Mouse (Mus musculus) spleen, adult 18-20 months (tissue): ENCODE data around the gene Zbtb16.

Source experiments
- DNase-seq, 2 experiments: peaks; one replicate each; pipeline ENCODE4 v3.0.0; 2022; ENCODE audit warnings: mixed read lengths in 2 of 2

Zbtb16 gene

DNA sequence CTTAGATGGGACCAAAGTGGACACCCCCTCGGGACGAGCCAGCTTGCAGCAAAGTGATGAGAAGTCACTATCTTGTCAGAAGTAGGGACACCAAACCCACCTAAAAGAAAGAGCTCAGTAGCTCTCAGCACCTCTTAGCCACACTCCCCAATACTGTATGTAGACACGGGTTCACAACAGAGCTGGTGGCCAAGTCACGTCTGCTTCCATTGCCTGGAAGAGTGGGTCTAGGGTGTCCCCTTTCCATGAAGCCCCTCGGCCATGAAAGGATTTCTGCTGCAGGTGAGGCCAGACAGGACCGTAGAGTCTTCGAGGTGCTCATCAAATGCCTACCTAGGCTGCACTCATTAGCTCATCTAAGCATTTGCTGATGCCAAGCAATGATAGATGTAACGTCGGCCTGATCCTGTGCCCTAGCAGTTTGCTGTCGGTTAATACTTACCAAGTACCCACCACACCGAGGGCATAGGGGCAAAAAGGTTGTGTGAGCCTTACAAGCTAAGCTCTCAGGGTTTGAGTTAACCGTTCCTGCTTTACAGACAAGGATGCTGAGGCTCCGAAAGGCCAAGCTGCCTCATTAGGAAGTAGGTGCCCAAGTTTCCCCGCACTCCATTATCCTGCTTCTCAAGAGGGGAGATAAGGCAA, 94.5 kb downstream of the Zbtb16 start:
- DNase-seq = no peak

DNA sequence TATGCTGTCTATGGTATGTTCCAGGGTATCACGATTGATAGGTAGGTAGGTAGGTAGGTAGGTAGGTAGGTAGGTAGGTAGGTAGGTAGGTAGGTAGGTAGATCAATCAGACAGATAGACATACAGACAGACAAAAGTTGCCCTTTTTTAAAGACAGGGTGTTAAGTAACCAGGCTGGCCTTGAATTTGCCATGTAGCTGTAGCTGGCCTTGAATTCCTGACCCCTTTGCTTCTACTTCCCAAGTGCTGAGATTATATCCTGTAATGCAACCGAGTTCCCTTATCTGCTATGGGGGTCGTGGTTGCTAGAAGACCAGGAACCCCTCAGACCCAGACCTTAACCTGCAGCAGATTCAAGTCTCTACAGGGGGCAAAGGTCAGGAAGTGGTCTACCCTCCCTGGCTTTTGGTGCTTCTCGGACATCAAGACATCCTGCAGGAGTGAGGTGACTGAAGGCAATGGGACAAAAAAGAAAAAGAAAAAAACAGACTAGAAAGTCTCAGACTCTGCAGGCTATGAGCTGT, 95.2 kb downstream of the Zbtb16 start:
- DNase-seq = no peak

DNA sequence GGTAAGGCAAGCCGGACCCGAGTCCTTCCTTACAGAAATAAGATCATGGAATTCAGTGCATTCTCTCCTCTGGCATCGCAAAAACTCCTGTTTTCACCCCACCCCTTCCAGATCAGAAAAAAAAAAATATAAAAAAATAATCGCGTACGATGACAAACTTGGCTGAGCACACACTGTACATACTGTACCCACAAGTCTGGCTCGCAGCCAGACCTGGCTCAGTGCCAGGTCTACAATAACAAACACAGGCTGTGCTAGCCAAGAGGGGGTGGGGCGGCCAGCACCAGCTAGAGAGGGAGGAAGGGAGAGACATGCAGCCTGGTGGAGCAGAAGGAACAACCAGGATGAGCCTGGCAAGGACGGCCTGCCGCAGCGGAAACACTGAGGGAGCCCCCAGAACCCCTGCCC, 95.9 kb downstream of the Zbtb16 start:
- peak; percentile 62 to 67 for DNase-seq

DNA sequence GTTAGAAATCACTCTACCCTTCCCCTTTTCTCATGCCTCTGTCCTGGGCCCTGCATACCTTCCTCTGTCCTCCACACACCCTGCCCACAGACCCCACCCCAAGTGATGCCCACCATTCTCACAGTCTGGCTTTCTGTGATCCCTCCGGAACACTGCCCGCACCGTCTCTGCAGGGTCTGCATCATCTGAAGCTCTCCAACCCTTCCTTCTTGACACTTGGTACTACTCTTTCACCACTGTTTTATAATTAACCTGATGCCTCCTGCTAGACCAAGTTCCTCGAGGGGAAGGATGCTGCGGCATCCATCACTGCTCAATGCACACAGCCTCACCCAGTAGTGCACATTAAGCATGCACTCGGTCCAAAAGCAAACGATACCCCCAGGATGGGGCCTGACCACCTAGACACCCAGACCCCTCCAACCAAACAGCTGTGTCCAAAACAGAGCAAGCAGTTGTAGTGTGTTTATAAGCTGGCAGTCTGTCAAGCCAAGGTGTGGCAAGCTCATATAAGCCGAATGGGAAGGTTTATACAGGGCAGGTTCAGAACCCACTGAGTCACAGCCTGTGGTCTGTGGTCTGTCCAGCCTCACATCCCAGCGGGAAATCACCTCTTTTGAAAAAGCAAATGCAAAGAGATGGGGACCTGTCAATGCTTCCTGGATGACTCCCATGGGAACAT, 97.1 kb downstream of the Zbtb16 start:
- DNase-seq = no peak

DNA sequence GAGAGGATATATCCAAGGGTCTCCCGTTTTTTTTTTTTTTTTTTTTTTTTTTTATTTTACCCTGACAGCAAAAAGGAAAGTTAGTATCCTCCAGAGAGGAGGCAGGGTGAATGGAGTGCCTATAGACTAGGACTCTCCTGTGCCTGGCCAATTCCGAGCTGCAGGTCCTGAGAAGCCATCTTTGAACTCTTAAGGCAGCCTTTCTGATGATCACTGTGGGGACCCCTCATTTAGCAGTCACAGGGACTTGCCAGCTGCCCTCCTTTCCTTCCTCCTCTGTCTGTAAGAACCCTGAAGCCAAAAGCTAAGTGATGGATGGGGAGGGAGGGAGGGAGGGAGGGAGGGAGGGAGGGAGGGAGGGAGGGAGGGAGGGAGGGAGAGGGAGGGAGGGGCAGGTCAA, 98.1 kb downstream of the Zbtb16 start:
- no peak for DNase-seq

DNA sequence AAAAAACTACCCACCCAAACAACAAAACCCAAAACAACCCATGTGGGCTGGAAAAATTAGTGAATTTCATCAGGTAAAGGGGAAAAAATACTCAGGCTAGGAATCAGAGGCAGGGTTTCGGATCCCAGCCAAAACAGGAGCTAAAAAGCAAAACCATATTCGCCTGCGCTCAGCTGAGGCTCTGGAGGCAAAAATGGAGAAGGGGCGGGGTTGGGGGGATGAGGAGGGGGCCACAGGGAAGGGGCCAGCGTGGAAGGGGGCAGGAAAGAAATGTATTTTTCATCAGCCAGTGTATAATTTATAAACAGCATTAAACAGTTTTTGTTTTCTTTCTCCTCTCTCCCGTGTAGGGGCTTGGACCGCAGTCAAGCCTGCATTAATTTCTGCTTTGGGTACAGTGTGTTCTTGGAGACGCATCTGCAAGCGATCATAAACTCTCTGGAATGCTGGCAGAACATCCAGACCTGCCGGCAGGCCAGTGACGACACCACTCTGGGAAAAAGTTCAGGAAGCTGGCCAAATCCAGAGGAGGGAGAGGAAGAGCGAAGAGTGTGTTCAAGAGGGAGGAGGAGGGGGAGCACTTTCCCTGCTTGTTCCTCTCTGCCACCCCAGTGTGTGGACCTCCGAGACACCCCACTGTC, 98.7 kb downstream of the Zbtb16 start:
- peak; percentile 11 to 26 for DNase-seq

DNA sequence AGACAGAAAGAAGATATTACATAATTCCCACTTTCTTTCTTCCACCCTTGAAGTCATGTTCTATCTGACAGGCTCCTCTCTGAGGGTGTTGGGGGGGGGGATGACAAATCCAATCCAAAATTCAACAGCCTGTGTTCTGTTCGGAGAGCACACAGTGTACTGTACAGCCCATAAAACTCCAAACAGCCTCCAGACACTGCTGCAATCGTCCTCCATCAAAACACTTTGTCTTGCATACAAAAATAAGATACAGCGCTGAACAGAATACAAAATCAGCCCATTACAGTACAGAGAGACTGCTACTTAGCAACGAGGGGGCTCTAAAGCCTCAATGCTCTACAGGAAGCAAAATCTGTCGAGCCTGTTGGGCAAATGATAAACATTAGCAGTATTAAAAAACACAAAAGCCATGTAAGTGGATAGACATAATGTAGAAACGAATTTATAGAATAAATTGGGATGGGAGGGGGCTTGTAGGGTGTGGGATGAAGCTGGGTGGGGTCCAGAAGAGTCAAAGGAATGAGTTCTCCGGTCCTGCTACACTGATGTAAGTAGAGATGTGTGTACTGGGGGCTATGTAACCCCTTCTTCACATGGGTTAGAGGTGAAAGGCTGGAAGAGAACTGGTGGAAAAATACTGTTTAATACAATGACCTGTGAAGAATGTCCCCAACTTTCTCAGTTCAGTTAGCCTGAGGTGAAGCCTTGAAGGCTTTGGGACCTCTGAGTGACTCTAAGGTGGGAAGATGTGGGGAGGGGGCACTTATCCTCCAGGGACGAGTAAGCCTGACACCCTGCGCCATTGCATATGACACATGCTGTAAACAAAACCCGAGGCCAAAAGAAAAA, 99.4 kb downstream of the Zbtb16 start:
- DNase-seq = no peak

DNA sequence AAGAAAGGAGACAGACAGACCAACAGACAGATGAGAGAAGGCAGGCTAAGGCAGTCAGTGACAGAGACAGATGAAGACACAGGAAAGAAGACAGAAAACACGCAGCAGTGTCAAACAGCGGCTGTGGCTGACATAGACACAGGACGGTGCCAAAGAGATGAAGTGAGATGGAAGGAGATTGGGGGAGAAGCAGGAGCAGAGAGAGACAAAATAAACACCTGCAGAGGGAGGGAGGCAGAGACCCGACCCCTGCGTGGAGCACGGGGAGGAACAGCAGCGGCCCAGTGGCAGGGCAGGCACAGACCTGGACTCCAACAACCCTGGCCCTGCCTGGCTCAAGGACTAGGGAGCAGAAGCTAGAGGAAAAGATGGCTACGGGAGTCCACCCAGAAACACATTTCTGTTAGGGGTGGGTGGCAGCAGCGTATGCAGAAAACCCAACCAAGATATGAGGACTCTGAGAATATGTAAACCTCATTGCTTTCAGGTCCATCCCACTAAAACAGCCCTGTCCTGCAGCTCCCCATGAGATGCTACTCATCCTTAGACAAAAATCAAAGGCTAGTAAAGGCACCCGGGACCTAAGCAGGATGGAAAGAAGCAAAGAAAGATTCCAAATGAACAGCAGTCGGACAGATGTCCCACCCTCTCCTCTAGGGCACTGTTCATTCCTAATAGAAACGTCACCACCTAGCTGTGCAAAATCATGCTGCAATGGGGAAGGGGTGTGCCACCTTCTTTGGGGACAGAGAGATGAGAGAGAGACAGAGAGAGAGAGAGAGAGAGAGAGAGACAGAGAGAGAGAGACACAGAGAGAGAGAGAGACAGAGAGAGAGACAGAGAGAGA, 100.3 kb downstream of the Zbtb16 start:
- no peak for DNase-seq

DNA sequence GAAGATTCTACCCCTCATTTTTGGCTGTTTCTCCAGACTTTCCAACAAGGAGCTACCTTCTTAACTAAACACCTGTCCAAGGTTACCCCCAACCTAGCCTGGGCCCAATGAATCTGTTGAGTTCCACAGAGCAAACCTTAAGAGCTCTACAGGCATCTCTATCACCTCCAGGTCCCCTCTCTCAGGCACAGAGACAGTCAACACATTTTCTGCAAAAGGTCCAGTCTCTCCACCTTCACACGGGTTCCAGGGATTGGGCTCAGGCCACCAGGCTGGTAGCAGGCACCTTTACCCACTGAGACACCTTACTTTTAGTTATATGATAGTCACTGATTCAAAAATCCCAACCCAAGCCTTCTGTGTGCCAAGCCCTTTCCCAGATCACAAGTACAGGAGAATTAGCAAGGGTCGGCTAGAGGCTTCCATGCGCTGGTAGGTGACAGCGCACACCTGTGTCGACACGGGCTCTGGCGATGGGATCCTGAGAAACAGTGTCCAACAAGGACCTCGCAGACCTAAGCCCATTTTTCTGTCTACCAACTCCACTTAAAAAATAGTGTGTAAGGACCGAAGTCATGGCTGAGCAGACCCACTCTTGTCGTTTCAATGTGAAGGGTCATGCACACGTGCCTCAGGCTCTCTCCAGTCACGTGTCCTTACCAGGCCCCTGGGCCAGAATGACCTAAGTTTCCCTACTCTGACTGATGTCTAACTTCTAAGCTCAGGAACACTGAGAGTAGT, 101.1 kb downstream of the Zbtb16 start:
- no peak for DNase-seq

DNA sequence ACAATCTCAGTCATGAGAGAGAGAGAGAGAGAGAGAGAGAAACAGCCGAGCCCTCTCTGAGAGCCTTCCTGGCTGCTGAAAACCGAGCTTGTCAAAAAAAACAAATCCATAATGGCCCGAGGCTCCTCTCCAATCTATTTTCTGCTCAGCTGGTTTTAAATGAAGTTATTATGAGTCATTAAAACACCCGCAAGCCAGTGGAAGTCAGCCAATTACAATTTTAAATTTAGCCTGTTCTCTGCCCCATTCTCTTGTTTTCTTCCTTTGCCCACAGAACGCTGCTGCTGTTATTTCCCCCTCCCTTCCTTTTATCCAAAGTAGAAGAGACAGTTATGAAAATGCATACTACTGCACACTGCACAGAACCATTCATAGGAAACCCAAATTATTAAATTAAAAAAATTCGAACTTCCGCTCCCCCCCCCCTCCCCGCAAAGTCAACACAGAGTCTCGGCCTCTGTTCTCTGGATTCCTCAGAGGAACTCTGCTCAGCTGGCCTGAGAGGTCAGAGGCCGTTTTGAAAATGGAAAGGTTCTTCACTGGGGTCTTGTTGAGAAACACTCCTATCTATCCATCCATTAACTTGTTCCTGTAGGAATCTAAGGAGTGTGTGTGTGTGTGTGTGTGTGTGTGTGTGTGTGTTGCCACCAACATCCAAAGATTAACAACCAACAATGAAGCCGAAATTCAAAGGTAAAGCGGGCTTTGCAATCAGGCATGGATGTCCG, 102.0 kb downstream of the Zbtb16 start:
- DNase-seq = no peak

DNA sequence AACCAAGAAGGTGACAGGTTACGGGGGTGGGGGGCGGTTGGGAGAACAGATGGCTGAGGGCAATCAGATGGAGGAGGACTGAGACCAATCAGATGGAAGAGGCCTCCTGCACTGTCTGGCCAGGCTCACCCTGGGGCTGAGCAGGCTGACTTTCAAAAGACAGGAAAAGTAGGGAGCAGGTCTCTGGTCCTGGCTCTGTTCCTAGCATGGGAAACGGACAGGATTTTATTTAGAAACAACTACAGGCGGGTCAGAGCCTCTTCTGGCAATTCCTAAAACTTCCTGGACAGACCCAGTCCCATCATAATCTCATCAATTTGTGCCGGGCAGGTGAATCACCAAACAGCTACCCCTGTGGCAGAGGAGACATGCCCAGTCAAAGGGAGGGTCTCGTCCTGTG, 102.9 kb downstream of the Zbtb16 start:
- no peak for DNase-seq

DNA sequence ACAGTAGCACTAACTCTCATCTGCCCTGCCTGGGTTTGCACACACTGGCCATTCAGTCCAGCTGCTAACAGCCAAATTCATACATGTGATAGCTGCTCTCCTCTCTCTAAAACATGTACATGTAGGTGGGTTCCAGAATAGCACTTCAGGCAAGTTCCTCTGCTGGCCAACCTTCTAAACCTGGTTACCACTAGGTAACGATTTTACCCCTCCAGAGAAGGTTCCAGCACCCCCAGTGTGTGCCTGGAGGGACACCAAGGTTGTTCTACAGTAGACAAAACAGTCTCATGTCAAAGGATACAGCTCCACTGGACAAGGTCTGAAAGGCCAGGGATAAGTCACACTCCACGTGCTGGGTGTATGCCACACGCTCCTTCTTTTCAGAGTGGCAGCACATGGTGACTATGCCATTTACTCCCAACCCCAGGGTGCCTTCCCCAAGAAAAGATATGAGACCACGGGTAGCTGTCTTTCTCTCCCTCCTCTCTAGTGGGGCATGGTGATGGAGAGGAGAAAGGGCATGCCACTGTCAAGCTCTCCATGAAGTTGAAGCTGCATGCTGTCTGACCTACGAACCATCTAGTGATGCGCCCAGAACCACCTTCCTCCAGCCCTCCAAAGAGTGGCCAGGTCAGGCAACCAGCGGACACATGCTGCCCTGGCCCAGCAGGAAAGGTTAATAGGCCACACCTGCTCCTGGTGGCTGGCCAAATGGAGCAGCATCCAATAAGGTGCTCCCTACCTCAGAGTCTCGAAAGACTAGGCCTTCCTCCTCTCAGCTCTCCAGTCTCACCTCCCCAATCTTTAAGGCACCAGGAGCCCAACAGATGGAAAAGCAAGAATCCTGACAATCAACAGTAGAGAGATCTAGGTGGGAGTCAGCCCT, 104.1 kb downstream of the Zbtb16 start:
- no peak for DNase-seq

DNA sequence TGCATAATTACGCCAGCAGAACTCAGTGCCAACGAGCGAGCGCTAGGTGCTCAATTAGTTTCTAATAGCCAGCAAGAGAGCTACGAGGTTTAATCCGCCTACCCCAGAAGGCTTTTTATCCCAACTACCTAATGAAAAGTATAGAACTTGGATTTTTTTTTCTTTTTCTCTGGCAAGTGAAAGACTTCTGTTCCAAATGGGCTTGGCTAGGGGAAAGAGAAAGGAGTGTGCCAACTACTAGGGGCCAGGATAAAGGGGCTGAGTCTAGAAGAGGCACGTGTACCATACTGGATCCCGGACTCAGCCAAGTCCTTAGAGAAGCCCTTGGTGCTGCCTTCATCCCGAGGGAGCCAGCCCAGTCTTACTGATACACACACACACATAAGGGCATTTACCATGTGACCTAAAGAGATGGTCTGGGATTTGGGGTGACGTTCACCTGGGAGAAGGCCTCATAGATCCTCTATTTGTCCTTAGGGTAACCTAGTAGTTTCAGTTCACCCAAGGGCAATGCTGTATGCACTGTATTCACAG, 105.5 kb downstream of the Zbtb16 start:
- DNase-seq = no peak

DNA sequence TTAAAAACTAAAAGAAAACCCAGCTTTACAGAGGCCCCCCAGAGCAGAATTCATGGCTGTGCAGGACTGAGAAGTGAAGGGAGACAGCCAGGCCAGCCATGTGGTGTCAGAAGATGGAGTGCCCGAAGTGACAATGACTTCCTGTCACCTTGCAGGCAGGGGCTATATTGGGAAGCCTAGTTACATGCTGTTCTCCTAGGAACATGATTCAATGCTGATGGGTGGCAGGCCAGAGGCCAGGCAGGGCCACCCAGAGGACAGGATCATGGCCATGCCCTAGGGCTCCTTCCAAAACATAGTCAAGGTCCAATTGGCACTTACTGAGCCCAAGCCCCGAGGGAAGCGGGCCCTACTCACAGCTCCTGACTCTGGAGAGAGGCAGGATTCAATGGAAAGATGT, 106.6 kb downstream of the Zbtb16 start:
- no peak for DNase-seq

DNA sequence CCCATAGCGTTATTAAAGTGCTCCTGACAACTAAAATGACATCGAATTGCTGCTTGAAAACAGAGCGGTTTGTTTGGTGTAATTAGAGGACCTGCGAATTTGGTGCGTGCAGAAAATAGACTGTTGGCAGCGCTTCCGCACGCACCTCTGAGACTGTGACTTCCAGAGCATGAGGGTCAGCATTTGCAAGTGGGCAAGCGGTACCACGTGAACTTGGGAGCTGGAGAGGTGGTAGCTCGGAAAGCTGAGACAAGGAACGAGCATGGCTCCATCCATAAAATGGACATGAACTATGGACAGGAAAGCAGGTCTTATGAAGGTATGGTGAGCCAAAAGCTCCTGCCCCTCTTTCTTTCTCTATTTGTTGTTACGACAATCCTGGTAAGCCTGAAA, 107.3 kb downstream of the Zbtb16 start:
- no peak for DNase-seq

DNA sequence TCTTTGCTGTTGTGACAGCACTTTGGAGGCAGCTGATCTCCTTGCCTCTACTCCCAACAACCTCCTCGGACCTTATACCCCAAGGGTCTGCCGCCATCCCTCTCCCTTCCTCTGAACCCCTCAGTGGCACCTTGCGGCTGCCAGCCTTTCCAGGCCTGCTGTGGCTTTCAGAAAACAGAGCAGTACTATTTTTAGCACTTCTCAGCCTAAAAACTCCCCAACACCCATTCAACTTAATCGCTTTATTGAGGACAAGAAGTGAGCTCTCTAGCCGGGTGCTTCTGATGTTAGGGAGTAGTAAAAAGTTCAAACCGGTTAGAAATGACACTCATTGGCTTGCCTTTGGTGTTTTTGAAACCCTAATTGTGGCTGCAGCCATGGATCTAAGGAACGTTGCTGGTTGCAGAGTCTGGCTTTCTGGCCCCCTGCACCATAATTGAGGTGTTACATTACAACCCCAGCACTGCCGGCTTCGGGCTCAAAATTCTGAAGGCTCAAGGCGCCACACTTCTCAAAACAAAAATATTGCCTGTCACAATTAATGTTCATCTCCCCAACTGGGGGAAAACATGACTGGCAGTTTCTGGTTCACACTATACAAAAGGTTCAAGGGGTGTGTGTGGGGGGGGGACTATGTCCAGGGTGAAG, 107.8 kb downstream of the Zbtb16 start:
- DNase-seq = no peak

DNA sequence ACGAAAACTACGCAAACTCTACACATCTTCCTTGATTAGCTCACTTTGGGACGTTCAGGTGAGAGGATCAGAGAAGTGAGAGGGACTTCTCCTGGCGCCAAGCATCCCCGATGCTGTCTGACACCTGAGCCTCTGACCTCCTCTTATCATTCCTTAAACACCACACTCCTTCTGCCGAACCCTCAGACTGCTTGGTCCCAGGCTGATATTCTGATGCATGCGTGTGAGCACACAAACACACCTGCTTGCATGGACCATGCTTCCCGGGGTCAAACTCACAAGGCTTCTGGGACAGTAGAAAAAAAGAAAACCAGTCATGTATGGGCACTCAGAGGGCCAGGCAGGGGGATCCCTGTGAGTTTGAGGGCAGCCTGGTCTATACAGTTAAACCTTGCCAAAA, 109.7 kb downstream of the Zbtb16 start:
- no peak for DNase-seq

DNA sequence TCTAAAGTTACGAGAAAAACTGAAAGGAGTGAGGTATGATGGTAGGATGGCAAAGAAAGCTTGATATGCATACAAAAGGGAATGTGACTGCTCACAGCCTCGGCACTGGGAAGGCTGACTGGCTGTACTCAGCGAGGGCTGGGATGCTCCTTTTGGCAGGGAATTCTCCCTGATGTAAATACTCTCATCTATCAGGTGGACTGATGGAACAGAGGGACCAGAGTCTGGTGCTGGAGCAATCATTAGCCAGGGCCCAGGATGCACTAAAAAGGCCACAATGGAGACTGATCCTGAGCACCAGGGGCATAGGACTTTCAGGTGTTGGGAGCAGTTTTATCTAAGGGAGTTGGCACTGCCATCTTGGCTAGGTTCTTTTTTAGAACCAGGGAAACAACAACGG, 110.1 kb downstream of the Zbtb16 start:
- DNase-seq = no peak

DNA sequence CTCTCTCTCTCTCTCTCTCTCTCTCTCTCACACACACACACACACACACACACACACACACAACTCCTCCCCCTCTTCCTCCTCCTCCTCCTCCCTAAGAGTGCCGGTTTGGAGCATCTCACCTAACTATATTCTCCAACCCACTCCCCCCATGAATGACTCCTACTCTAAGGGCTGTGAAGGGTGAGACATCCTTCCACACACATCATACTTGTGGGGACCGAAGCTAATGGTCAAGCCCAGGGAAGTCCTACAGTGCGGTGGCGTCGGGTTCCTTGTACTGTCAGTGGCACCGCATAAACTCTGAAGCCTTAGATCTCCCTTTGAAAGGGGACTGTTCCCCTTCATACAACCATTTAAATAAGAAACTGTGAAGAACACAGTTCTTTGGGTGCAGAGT, 110.9 kb downstream of the Zbtb16 start:
- no peak for DNase-seq
